Mouse (Mus musculus): ENCODE results near the gene Tmem14a. TPM values are rescaled to one million over a fixed set of nuclear protein-coding genes. Genes with fewer than 3 reads are reported as not detected.
"Not testable (repeated sequence)": the region's sequence is repeated elsewhere in the genome, so short reads cannot be mapped to it uniquely, and the experiment has no call there.

Gene Tmem14a
- polyA plus RNA-seq, 1 experiment: 5.2 TPM

DNA sequence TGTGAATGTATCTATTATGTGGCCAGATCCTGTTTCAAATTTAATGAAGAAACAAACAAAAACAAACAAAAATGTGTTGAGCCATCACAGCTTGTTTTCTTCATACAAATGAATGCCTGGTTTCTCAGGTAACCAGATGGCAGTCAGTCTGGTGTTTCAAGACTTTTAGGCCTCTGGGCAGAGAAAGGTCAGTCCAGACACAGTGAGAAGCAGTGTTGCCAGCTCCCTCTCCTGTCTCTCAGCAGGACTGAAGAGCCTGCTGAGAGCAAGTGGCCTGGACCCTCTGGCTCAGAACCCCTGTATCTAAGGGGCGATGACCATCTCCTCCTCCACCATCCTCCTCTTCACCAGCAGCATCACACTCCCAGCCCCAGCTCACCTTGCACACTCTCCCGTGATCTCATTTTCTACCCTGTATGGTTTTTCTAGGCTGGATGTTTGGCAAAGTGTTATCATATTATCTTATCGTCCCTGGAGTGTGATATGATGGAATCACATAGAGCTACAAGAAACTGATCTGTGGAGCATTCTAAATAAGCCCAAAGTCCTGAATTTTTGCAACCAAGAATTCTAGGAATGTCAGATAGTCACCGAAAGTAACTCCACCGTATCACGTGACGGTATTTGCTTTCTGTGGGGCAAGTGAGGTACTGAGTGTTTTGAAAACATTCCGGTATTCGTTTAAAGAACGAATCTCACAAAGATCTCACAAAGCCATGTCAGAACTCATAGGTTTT is 34.4 kb downstream of the Tmem14a start:
- 58% methylated on average over 10 of the region's 10 CpGs for WGBS
- TF ChIP-seq POLR2A (IDR thresholded peaks at IDR 0.05; ENCODE audit: borderline replicate concordance, extremely low read depth, low read depth, low read length): no peak
- TF ChIP-seq CTCF (IDR thresholded peaks at IDR 0.05; ENCODE audit: insufficient read depth, low read length): no peak
- no peak for DNase-seq
- Histone ChIP-seq H3K4me1 (ENCODE audit: control insufficient read depth, insufficient read depth, low read length) (no peaks in the 10 kb centered on the region), H3K4me3 (replicated peaks; ENCODE audit: extremely low read depth, low read depth, low read length) (no peak overlapping the region)

DNA sequence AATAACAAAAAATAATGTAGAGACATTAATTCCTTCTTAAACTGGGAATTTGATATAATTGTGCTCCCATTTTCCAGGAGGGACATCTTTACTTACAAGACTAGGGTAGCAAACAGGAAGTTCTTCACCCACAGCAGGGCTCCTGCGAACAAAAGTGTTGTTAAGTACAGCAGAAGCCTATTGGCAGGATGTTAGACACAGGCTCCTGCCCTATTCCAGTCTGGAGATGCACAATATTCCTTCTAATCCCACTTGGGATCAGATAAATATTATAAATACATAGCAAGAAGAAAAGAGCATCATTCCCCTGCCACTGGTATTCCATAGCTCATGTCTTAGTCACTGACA is 34.9 kb downstream of the Tmem14a start:
- Histone ChIP-seq H3K4me1 (ENCODE audit: control insufficient read depth, insufficient read depth, low read length) (no peaks in the 10 kb centered on the region), H3K4me3 (replicated peaks; ENCODE audit: extremely low read depth, low read depth, low read length) (no peak overlapping the region)
- no peak for DNase-seq
- TF ChIP-seq CTCF (IDR thresholded peaks at IDR 0.05; ENCODE audit: insufficient read depth, low read length) (no peak), POLR2A (IDR thresholded peaks at IDR 0.05; ENCODE audit: borderline replicate concordance, extremely low read depth, low read depth, low read length) (no peak)
- 55% methylated on average over 1 of the region's 1 CpGs for WGBS

DNA sequence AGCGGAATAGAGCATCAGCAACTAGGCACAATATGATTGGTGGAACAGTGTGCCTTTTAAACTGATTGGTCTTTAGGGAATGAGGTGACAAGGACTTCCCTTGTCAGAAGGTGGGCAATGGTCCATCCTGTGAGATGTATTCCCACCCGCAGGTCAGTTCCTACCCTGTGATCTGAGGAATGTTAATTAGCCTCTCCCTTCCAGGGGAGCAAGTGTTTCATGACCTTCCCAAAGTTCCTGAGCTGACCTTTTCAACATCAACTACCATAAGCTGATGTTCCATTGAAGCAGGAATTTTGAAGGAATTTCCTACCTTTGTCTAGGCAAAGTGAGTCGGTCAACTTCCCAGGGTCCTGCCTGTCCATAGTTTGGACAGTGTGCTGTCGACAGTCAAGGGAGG is 35.5 kb downstream of the Tmem14a start:
- Histone ChIP-seq H3K4me1 (ENCODE audit: control insufficient read depth, insufficient read depth, low read length) (no peaks in the 10 kb centered on the region), H3K4me3 (replicated peaks; ENCODE audit: extremely low read depth, low read depth, low read length) (no peak overlapping the region)
- DNase-seq: no peak
- TF ChIP-seq POLR2A (IDR thresholded peaks at IDR 0.05; ENCODE audit: borderline replicate concordance, extremely low read depth, low read depth, low read length): no peak
- TF ChIP-seq CTCF (IDR thresholded peaks at IDR 0.05; ENCODE audit: insufficient read depth, low read length): no peak
- 60% methylated on average over 4 of the region's 4 CpGs for WGBS

DNA sequence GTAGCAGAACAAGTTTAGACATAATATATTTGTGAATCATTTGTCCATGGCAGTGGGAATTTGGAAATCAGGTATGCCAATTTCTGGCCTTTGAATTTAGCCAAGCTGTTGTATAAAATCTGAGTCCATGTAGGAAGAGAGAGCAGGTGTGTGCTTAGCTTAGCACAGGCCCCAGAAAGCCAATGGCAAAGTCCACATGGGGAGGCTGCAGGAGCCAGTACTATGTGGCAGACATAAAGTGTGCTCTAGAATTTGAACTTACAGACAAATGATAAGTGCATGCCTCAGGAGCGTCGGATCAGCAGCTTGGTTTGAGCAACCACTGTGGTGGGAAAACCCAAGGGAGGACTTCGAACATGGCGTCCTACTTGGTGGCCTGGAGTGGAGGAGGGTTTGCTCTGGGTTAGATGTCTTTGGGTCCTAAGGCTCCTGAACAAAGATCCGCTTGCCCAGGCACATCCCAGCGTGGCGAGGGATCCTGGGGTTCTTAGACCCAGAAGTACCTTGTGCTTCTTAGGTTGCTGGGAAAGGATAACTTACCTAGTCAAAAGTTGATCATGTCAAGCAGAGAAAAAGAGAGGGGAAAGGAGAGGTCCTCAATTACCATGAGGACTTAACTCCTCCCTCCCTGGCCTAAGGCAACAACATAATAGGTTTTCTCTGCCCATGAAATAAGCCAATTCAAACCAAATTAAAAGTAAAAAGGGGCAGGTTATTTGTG is 37.4 kb downstream of the Tmem14a start:
- H3K4me1 ChIP-seq (ENCODE audit: control insufficient read depth, insufficient read depth, low read length): no peaks in the 10 kb centered on the region
- no peak for DNase-seq
- TF ChIP-seq CTCF (IDR thresholded peaks at IDR 0.05; ENCODE audit: insufficient read depth, low read length) (no peak), POLR2A (IDR thresholded peaks at IDR 0.05; ENCODE audit: borderline replicate concordance, extremely low read depth, low read depth, low read length) (no peak)
- WGBS: 91% methylated on average over 7 of the region's 7 CpGs
- no peak overlapping the region for H3K4me3 ChIP-seq (replicated peaks; ENCODE audit: extremely low read depth, low read depth, low read length)

DNA sequence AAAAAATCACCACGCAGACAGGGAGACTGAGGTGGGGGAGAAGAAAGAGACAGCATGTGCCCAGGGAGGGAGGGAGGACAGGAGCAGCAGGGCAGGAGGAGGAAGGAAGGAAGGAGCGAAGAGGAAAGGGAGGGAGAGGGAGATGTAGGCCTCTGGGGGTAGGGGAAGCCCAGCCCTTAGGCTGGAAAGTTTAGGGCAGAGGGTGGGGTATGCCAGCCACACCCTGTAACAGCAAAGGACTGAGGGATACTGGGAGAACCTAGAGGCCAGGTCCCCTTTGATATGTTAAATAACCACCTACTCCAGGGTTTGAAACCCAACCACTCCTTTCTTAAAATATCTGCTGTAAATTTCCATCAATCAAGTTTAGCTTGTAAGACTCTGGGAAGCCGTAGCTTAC is 38.0 kb downstream of the Tmem14a start:
- 63% methylated on average over 3 of the region's 3 CpGs for WGBS
- no peak for TF ChIP-seq POLR2A (IDR thresholded peaks at IDR 0.05; ENCODE audit: borderline replicate concordance, extremely low read depth, low read depth, low read length)
- no peak for TF ChIP-seq CTCF (IDR thresholded peaks at IDR 0.05; ENCODE audit: insufficient read depth, low read length)
- H3K4me1 ChIP-seq (ENCODE audit: control insufficient read depth, insufficient read depth, low read length): no peaks in the 10 kb centered on the region
- no peak for DNase-seq
- H3K4me3 ChIP-seq (replicated peaks; ENCODE audit: extremely low read depth, low read depth, low read length): no peak overlapping the region

DNA sequence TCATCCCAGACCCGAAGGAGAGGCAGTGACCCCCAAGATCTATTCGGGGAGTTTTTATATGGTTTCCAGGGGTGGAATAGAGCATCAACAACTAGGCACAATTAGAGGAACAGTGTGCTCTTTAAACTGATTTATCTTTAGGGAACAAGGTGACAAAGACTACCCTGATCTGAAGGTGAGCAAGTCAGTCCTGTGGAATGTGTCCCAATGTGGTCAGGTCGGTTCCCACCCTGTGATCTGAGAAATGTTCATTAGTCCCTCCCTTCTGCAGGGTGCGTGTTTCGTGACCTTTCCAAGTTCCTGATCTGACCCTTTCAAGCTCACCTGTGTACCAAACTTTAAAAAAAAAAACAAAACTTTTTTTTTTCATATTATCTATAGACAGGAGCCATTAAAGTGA is 38.5 kb downstream of the Tmem14a start:
- 74% methylated on average over 5 of the region's 5 CpGs for WGBS
- Histone ChIP-seq H3K4me3 (replicated peaks; ENCODE audit: extremely low read depth, low read depth, low read length) (no peak overlapping the region), H3K4me1 (ENCODE audit: control insufficient read depth, insufficient read depth, low read length) (no peaks in the 10 kb centered on the region)
- TF ChIP-seq CTCF (IDR thresholded peaks at IDR 0.05; ENCODE audit: insufficient read depth, low read length) (no peak), POLR2A (IDR thresholded peaks at IDR 0.05; ENCODE audit: borderline replicate concordance, extremely low read depth, low read depth, low read length) (no peak)
- DNase-seq: no peak

DNA sequence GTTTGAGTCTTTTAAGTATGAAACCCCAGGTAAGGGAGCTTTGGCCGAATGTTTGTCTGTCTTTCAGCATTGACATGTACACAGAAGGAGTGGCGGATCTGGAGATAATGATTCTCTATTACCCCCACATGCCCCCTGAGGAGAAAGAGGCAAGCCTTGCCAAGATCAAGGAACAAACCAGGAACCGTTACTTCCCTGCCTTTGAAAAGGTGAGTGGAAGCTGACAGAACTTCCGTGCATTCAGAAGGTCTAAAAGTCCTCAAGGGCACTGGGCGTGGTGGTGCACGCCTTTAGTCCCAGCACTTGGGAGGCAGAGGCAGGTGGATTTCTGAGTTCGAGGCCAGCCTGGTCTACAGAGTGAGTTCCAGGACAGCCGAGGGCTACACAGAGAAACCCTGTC is 41.6 kb downstream of the Tmem14a start:
- not testable (repeated sequence) for H3K4me1 ChIP-seq (ENCODE audit: control insufficient read depth, insufficient read depth, low read length); DNase-seq; H3K4me3 ChIP-seq (replicated peaks; ENCODE audit: extremely low read depth, low read depth, low read length)
- WGBS: 88% methylated on average over 8 of the region's 8 CpGs

DNA sequence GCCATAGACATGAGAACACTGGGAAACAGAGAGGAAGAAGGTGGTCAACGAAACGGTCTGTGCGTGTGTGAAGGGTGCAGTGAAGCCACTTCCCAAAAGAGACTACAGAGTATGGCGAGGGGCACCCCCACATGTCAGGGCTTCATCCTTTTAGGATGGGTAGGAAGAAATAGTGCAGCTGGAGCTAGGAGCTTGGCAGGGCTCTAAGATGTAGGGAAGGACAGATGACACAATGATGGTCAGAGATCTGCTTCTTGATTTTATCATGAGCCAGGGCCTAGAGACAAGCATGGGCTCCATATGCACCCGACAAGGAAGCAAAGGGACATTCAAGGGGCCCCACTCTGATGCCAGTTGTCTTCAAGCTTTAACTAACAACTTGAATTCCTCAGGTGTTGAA is 44.0 kb downstream of the Tmem14a start:
- no peak overlapping the region for H3K4me3 ChIP-seq (replicated peaks; ENCODE audit: extremely low read depth, low read depth, low read length)
- TF ChIP-seq POLR2A (IDR thresholded peaks at IDR 0.05; ENCODE audit: borderline replicate concordance, extremely low read depth, low read depth, low read length) (no peak), CTCF (IDR thresholded peaks at IDR 0.05; ENCODE audit: insufficient read depth, low read length) (no peak)
- no peak for DNase-seq
- H3K4me1 ChIP-seq (ENCODE audit: control insufficient read depth, insufficient read depth, low read length): no peaks in the 10 kb centered on the region
- 83% methylated on average over 5 of the region's 5 CpGs for WGBS

DNA sequence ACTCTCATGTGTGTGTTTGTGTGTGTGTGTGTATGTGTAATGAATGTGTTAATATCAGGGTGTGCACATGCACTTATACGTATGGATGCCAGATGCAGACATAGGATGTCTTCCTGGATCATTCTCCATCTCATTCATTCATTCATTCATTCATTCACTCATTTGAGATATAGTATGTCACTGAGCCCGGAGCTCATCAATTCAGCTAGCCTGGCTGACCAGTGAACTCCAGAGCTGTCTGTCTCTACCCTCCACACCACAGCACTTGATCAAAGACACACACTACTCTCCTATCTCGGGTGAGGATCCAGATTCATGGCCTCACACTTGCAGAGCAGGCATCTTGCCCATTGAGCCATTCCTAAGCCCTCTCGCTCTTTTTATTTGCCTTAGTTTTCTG is 45.6 kb downstream of the Tmem14a start:
- WGBS: 76% methylated on average over 4 of the region's 4 CpGs
- H3K4me1 ChIP-seq (ENCODE audit: control insufficient read depth, insufficient read depth, low read length): no peaks in the 10 kb centered on the region
- no peak for TF ChIP-seq CTCF (IDR thresholded peaks at IDR 0.05; ENCODE audit: insufficient read depth, low read length)
- no peak for TF ChIP-seq POLR2A (IDR thresholded peaks at IDR 0.05; ENCODE audit: borderline replicate concordance, extremely low read depth, low read depth, low read length)
- H3K4me3 ChIP-seq (replicated peaks; ENCODE audit: extremely low read depth, low read depth, low read length): no peak overlapping the region
- DNase-seq: no peak

DNA sequence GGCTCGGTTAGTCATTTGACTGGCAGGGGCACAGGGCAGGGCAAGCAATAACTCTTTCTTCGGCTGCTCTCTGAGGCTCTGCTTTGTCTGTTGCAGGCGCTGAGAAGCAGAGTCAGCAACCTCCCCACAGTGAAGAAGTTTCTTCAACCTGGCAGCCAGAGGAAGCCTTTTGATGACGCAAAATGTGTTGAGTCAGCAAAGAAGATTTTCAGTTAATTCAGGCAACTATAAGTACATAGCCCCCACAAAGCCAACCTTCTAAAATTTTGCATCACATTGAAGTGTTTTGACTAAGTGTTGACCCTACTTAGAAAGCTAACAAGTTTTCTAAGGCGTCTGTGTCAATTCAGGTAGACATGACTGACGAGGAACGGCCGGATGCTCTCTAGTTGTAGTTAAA is 46.4 kb downstream of the Tmem14a start:
- WGBS: 79% methylated on average over 8 of the region's 8 CpGs
- H3K4me1 ChIP-seq (ENCODE audit: control insufficient read depth, insufficient read depth, low read length): no peaks in the 10 kb centered on the region
- no peak for DNase-seq
- TF ChIP-seq CTCF (IDR thresholded peaks at IDR 0.05; ENCODE audit: insufficient read depth, low read length) (no peak), POLR2A (IDR thresholded peaks at IDR 0.05; ENCODE audit: borderline replicate concordance, extremely low read depth, low read depth, low read length) (no peak)
- H3K4me3 ChIP-seq (replicated peaks; ENCODE audit: extremely low read depth, low read depth, low read length): no peak overlapping the region
